Mouse (Mus musculus) bone marrow macrophage, adult 2 months (primary cell): ENCODE measurements around the gene Srsf3.

ENCODE experiments used
- CTCF ChIP-seq: IDR thresholded peaks from 2 replicates; pipeline ENCODE4 v1.5.1; 2012; ENCODE audit warnings: low read depth, mild to moderate bottlenecking, low read length, moderate library complexity
- POLR2A ChIP-seq: IDR thresholded peaks from 2 replicates; pipeline ENCODE4 v1.6.1; 2012; ENCODE audit warnings: mild to moderate bottlenecking, low read depth, low read length, borderline replicate concordance

DNA sequence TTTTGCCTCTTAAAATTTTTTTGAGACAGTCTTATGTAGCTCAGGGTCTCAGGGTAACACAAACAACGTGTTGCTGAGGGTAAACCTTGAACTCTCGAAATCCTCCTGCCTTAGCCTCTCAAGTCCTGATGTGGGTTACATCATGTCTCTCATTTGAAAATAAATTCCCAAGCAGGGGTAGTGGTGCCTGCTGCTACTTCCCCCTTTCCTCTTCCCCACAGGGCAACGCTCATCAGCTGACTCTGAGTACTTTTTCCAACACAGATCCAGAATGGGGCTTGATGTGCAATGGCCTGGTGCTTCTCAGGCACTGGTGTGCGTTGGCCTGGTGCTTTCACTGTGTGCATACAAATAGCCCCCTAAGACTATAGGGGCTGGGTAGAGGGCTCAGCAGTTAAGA lies 23.2 kb upstream of the Srsf3 start:
- TF ChIP-seq CTCF (no peak), POLR2A (no peak)
